Mouse (Mus musculus): Measurements from ENCODE around the gene Pcyt1a. TPM values are rescaled to one million over a fixed set of nuclear protein-coding genes. Genes with fewer than 3 reads are reported as not detected.
A peak's percentile ranks its signal among the peaks of the same experiment; 100 is the strongest.

The Pcyt1a gene
- polyA plus RNA-seq, 1 experiment from 2014 or later, result 51.1 TPM

DNA sequence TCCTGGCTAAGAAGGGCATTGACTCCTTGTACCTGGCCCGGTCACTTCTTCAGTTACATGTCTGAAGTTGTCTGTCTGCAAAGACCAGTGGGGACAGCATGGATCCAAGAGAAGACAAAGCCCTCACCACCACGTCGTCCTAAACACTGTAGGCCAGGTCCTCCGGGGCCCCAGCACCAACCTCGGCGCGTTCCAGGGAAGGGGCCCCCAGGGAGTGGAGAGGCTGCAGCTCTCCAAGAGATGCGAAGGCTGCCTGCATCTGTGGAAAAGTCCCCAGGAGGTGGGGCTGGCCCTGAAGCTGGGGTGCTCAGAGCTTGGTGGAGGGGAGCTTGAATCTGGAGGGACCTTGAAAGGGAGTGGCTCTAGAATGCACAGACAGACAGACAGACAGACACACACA lies 75.6 kb downstream of the Pcyt1a start:
- H3K9me3 ChIP-seq (ENCODE audit: control insufficient read depth, low read length), result no peaks in the 10 kb centered on the region
- ATAC-seq (replicated peaks; ENCODE audit: low FRiP score, low TSS enrichment, low read depth), result no peak
- H3K4me2 ChIP-seq (ENCODE audit: low read length), result no peak overlapping the region
- H3K9ac ChIP-seq (ENCODE audit: low read length), result no peak overlapping the region
- H3K36me3 ChIP-seq (ENCODE audit: control insufficient read depth, insufficient read depth, low read length), result no peaks in the 10 kb centered on the region
- H3K27me3 ChIP-seq (replicated peaks; ENCODE audit: control insufficient read depth, insufficient read depth, low read length), result no peaks in the 10 kb centered on the region
- DNase-seq (ENCODE audit: low spot score), result no peak
- 80% methylated on average over 8 of the region's 8 CpGs for WGBS
- H3K4me1 ChIP-seq (replicated peaks; ENCODE audit: control insufficient read depth, insufficient read depth, low read length), result no peaks in the 10 kb centered on the region
- no peak overlapping the region for H3K4me3 ChIP-seq (ENCODE audit: low read depth, low read length)
- H3K27ac ChIP-seq (ENCODE audit: low read depth), result no peak overlapping the region

DNA sequence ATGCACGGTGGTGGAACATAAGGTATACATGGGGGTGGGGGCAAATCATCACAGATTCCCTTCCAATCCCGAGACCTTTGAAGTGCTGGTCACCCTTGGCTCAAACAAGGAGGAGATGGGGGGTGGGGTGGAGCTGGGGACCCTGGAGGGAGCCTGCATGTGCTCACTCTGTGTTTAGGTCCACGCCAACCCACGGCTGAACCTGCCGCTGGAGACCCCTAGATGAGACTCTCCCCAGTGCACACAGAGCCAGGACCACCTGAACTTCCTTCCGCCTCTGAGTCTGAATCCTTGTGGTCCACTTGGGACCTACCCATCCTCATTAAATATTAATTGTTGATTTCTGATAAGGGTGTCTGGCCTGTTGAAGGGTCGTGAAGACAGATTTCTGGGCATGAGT lies 76.1 kb downstream of the Pcyt1a start:
- H3K4me3 ChIP-seq (ENCODE audit: low read depth, low read length), result no peak overlapping the region
- H3K9ac ChIP-seq (ENCODE audit: low read length), result no peak overlapping the region
- H3K4me1 ChIP-seq (replicated peaks; ENCODE audit: control insufficient read depth, insufficient read depth, low read length), result no peaks in the 10 kb centered on the region
- no peak overlapping the region for H3K4me2 ChIP-seq (ENCODE audit: low read length)
- H3K36me3 ChIP-seq (ENCODE audit: control insufficient read depth, insufficient read depth, low read length), result no peaks in the 10 kb centered on the region
- DNase-seq (ENCODE audit: low spot score), result no peak
- WGBS, result 79% methylated on average over 7 of the region's 7 CpGs
- no peak for ATAC-seq (replicated peaks; ENCODE audit: low FRiP score, low TSS enrichment, low read depth)
- no peak overlapping the region for H3K27ac ChIP-seq (ENCODE audit: low read depth)
- H3K9me3 ChIP-seq (ENCODE audit: control insufficient read depth, low read length), result no peaks in the 10 kb centered on the region
- H3K27me3 ChIP-seq (replicated peaks; ENCODE audit: control insufficient read depth, insufficient read depth, low read length), result no peaks in the 10 kb centered on the region

DNA sequence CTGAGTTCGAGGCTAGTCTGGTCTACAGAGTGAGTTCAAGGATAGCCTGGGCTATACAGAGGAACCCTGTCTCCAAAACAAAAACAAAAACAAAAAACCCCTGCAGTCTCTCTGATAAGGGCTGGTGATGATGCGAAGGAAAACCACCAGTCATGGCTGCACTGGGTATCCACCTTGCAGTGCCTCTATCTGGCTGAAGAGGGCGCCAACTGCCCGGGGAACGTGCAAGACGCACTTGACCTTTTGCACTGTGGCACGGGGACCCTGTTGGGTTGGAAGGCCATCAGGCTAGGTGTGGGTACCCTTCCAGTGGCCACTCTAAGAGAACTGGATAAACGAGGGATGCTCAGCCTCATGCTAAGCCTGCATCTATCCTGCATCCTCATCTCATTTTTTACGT lies 76.7 kb downstream of the Pcyt1a start:
- DNase-seq (ENCODE audit: low spot score) (peak; percentile 79), ATAC-seq (replicated peaks; ENCODE audit: low FRiP score, low TSS enrichment, low read depth) (no peak)
- Histone ChIP-seq H3K9me3 (ENCODE audit: control insufficient read depth, low read length) (no peaks in the 10 kb centered on the region), H3K4me1 (replicated peaks; ENCODE audit: control insufficient read depth, insufficient read depth, low read length) (no peaks in the 10 kb centered on the region), H3K27me3 (replicated peaks; ENCODE audit: control insufficient read depth, insufficient read depth, low read length) (no peaks in the 10 kb centered on the region), H3K9ac (ENCODE audit: low read length) (no peak overlapping the region), H3K36me3 (ENCODE audit: control insufficient read depth, insufficient read depth, low read length) (no peaks in the 10 kb centered on the region), H3K4me2 (ENCODE audit: low read length) (no peak overlapping the region), H3K27ac (ENCODE audit: low read depth) (no peak overlapping the region), H3K4me3 (ENCODE audit: low read depth, low read length) (no peak overlapping the region)
- WGBS, result 23% methylated on average over 9 of the region's 9 CpGs

DNA sequence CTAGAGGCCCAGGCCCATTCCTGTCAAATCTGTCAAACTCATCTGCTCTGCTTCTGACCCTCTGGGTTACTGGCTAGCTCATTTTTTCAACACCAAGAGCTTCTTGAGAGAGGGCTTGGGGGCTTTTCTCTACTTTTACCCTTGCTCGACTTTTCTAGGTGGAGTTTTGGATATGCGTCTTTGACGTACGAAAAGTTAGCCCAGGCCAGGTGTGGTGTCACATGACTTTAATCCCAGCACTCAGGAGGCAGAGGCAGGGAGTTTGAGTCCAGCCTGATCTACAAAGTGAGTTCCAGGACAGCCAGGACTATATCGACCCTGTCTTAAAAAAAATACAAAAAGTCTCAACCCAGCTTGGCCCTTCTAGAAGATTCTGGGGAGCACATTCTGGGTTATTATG lies 77.3 kb downstream of the Pcyt1a start:
- Histone ChIP-seq H3K27me3 (replicated peaks; ENCODE audit: control insufficient read depth, insufficient read depth, low read length) (no peaks in the 10 kb centered on the region), H3K9ac (ENCODE audit: low read length) (no peak overlapping the region), H3K36me3 (ENCODE audit: control insufficient read depth, insufficient read depth, low read length) (no peaks in the 10 kb centered on the region), H3K4me2 (ENCODE audit: low read length) (no peak overlapping the region), H3K4me1 (replicated peaks; ENCODE audit: control insufficient read depth, insufficient read depth, low read length) (no peaks in the 10 kb centered on the region), H3K9me3 (ENCODE audit: control insufficient read depth, low read length) (no peaks in the 10 kb centered on the region), H3K27ac (ENCODE audit: low read depth) (peak overlapping the region; percentile 60; the same call in 1 of the 2 replicates), H3K4me3 (ENCODE audit: low read depth, low read length) (no peak overlapping the region)
- WGBS, result 85% methylated on average over 5 of the region's 5 CpGs
- DNase-seq (ENCODE audit: low spot score) (no peak), ATAC-seq (replicated peaks; ENCODE audit: low FRiP score, low TSS enrichment, low read depth) (no peak)

DNA sequence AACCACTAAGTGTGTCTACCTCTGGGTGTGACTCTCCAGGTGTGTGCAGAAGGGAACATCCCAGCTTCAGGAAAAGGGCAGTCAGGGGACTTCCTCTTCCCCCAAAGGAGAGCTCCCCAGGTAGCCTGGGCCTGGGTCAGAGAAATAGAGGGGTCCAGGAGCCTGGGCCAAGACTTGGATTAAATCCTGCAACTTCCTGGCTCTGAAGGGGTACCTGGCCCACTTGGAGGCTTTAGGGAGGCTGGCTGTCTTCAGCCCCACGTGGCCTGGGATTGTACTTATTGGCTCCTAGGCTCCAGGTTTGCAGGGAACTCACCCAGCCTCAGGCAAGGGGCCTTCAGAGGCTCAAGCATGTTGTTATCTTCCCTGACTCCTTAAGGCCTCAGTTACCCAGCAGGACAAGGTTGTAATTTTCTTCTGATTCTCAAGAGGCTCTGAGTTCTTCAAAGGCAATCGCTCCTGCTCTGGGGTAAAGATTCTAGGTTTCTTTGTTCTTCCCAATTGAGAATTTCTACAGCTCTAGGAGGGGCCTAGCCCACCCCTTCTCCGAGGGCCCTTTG lies 77.9 kb downstream of the Pcyt1a start:
- 40% methylated on average over 3 of the region's 3 CpGs for WGBS
- ATAC-seq (replicated peaks; ENCODE audit: low FRiP score, low TSS enrichment, low read depth), result no peak
- no peaks in the 10 kb centered on the region for H3K36me3 ChIP-seq (ENCODE audit: control insufficient read depth, insufficient read depth, low read length)
- no peak overlapping the region for H3K4me2 ChIP-seq (ENCODE audit: low read length)
- H3K9me3 ChIP-seq (ENCODE audit: control insufficient read depth, low read length), result no peaks in the 10 kb centered on the region
- H3K27me3 ChIP-seq (replicated peaks; ENCODE audit: control insufficient read depth, insufficient read depth, low read length), result no peaks in the 10 kb centered on the region
- H3K4me3 ChIP-seq (ENCODE audit: low read depth, low read length), result no peak overlapping the region
- DNase-seq (ENCODE audit: low spot score), result no peak
- H3K4me1 ChIP-seq (replicated peaks; ENCODE audit: control insufficient read depth, insufficient read depth, low read length), result no peaks in the 10 kb centered on the region
- peak overlapping the region; percentile 60; the same call in 1 of the 2 replicates for H3K27ac ChIP-seq (ENCODE audit: low read depth)
- no peak overlapping the region for H3K9ac ChIP-seq (ENCODE audit: low read length)

DNA sequence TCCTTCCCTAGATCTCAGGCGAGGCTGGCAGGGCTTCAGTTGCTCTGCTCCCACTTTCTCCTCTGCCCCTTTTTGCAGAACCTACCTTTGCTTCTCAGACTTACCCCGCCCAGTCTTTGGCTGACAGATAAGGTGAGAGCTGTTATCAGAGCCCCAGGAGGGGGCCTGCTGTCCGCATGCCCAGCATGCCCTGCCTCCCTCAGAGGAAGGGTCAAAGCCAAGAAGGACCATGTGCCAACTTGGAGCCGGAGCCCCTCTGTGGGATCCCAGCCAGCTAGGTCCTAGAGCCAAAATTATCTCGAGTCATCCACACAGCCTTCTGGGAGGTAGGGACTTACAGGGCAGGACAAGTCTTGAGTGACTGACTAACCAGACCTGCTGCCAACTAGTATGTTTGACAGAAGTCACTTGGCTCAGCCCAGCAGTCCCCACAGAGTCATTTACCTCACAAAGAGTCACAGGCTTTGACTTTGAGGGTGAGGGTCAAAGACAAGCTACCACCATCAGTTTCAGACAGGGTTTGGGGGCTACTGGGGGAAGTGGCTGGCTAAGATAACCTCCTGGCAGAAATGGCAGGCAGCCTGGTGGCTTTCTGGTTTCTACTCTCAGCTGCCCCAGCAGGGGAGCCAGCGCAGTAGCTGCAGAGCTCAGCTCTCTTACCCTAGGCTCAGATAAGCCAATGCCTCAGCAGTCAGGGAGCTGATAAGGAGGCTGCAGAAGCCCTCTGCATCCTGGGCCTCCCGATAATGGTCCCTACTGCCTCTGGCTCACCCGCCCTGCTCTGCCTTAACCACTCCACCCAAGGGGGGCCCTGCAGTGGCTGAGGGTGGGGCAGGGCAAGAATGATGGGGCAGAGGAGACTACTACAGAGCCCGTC lies 78.6 kb downstream of the Pcyt1a start:
- H3K9ac ChIP-seq (ENCODE audit: low read length), result no peak overlapping the region
- no peak overlapping the region for H3K4me3 ChIP-seq (ENCODE audit: low read depth, low read length)
- H3K27ac ChIP-seq (ENCODE audit: low read depth), result peak overlapping the region; percentile 60; the same call in 1 of the 2 replicates
- ATAC-seq (replicated peaks; ENCODE audit: low FRiP score, low TSS enrichment, low read depth) (peak; percentile 73), DNase-seq (ENCODE audit: low spot score) (no peak)
- no peaks in the 10 kb centered on the region for H3K27me3 ChIP-seq (replicated peaks; ENCODE audit: control insufficient read depth, insufficient read depth, low read length)
- H3K9me3 ChIP-seq (ENCODE audit: control insufficient read depth, low read length), result no peaks in the 10 kb centered on the region
- H3K4me2 ChIP-seq (ENCODE audit: low read length), result no peak overlapping the region
- no peaks in the 10 kb centered on the region for H3K36me3 ChIP-seq (ENCODE audit: control insufficient read depth, insufficient read depth, low read length)
- 47% methylated on average over 9 of the region's 9 CpGs for WGBS
- H3K4me1 ChIP-seq (replicated peaks; ENCODE audit: control insufficient read depth, insufficient read depth, low read length), result no peaks in the 10 kb centered on the region

DNA sequence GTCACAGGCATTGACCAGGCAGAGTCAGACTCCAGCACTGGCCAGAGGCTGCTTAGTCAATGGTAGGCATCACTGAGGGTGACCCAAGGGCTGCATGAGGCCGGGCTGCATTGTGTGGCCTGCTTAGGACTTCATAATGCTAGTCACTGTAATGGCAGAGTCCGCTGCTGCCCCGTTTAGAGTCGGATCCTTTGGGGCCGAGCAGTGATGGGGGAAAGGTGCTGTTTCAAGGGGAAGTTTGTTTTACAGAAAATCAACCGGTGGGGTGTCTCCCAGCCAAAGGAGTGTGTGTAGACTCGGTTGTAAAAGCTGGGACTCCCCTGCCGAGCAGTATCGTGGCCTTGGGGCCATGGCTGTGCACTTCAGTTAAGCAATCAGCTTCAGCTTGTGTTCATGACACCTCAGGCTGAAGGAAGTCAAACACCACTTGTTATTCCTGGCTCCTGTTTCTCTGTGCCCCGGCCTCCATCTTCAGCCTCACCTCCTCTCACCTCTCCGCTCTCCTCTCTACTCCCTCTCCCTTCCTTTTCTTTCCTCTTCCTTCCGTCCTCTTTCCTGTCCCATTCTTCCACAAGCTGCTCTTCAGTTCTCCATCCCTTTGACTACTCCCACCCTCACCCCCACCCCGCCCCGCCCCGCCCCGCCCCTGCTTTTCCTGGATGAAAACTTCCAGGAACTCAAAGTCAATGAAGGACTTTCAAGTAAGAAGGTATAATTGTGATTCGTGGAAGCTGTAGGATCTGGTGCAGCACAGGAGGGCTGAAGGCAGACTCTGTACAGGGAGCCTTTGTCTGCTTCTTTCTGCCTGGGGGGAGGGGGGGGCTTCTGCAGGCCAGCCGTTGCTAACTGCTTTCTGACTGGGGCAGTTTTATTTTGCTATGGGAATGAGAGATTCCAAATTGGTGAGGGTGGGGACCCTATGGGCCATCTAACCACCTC lies 79.9 kb downstream of the Pcyt1a start:
- ATAC-seq (replicated peaks; ENCODE audit: low FRiP score, low TSS enrichment, low read depth), result no peak
- H3K9ac ChIP-seq (ENCODE audit: low read length), result no peak overlapping the region
- H3K4me2 ChIP-seq (ENCODE audit: low read length), result no peak overlapping the region

DNA sequence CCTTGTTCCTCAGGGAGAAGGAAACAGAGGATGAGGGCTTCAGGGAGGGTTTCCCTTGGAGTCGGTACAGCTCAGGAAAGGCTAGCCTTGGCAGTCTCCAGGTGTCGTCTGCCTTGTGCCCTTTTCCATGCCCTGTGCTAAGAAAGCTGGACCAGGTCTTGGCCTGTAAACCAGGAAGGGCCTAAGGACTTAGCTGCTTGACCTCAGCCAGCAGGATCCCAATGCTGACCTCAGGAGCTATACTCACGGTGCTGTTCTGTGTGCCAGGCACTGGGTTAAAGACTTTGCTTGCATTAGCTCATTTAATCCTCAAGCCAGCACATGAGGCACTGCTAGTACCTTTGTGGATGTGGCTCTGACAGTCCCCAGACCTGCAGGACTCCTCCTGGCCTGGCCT lies 80.6 kb downstream of the Pcyt1a start:
- 78% methylated on average over 3 of the region's 3 CpGs for WGBS
- no peak for ATAC-seq (replicated peaks; ENCODE audit: low FRiP score, low TSS enrichment, low read depth)
- no peak for DNase-seq (ENCODE audit: low spot score)
- Histone ChIP-seq H3K9me3 (ENCODE audit: control insufficient read depth, low read length) (no peaks in the 10 kb centered on the region), H3K4me1 (replicated peaks; ENCODE audit: control insufficient read depth, insufficient read depth, low read length) (0 out of 2 replicates have a peak, but pooled peaks cover 6% of the 10 kb centered on the region), H3K36me3 (ENCODE audit: control insufficient read depth, insufficient read depth, low read length) (no peaks in the 10 kb centered on the region), H3K27me3 (replicated peaks; ENCODE audit: control insufficient read depth, insufficient read depth, low read length) (no peaks in the 10 kb centered on the region), H3K9ac (ENCODE audit: low read length) (no peak overlapping the region), H3K4me3 (ENCODE audit: low read depth, low read length) (no peak overlapping the region), H3K4me2 (ENCODE audit: low read length) (no peak overlapping the region), H3K27ac (ENCODE audit: low read depth) (no peak overlapping the region)

More for the DNA sequence above, 79.9 kb downstream of the Pcyt1a start:
- Histone ChIP-seq H3K27ac (ENCODE audit: low read depth) (0 out of 2 replicates have a peak overlapping the region, but pooled peaks have one; percentile 18), H3K27me3 (replicated peaks; ENCODE audit: control insufficient read depth, insufficient read depth, low read length) (no peaks in the 10 kb centered on the region), H3K4me3 (ENCODE audit: low read depth, low read length) (no peak overlapping the region), H3K36me3 (ENCODE audit: control insufficient read depth, insufficient read depth, low read length) (no peaks in the 10 kb centered on the region), H3K9me3 (ENCODE audit: control insufficient read depth, low read length) (no peaks in the 10 kb centered on the region), H3K4me1 (replicated peaks; ENCODE audit: control insufficient read depth, insufficient read depth, low read length) (no peaks in the 10 kb centered on the region)
- 59% methylated on average over 18 of the region's 18 CpGs for WGBS
- no peak for DNase-seq (ENCODE audit: low spot score)

Measured in intestine, embryonic 14.5 days (tissue).